Mouse (Mus musculus): Measurements from ENCODE around the gene Faah.

- TF ChIP-seq CTCF (IDR thresholded peaks at IDR 0.05; ENCODE audit: borderline replicate concordance, extremely low read depth, insufficient read depth, insufficient read length) (no peak), POLR2A (IDR thresholded peaks at IDR 0.05; ENCODE audit: borderline replicate concordance, extremely low read depth, insufficient read depth, insufficient read length, poor library complexity, severe bottlenecking) (no peak)
Observed at GRCm38 (mm10) chr4:116049211-116049610, 31.5 kb upstream of the Faah start.
